Mouse (Mus musculus): ENCODE results near the gene Fancg.

DNA sequence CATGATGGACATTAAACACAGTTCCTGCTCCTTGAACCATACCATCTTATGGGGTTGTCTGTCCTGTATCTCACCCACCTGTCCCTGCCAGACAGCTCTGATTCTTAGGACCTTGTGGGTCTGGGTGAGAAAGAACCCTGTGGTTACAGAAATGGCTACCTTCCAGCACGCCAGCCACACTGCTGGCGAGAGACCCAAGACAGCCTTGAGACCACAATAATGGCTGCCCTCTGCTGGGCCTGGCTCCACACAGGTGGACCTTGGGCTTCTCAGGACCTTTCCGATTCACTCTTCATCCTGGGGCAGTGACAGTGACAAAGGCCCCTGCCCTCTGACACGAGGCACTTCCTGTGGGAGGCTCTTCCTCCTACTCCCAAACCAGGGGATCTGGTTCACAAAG is 50.9 kb downstream of the Fancg start:
- TF ChIP-seq CTCF (IDR thresholded peaks at IDR 0.05; ENCODE audit: borderline replicate concordance, insufficient read depth, low read depth, low read length): no peak
- no peak for TF ChIP-seq POLR2A (IDR thresholded peaks at IDR 0.05; ENCODE audit: borderline replicate concordance, insufficient read depth, low read length)

Data from cerebellum, adult 2 months (tissue).